Mouse (Mus musculus): ENCODE measurements at regions not wholly inside any gene's neighbourhood (a gene's known extent, or its start where the extent isn't known, plus 50 kb on each side); places are given as distances from the start of the nearest gene placed in this dataset.
A peak's percentile ranks its signal among the peaks of the same experiment; 100 is the strongest.

DNA sequence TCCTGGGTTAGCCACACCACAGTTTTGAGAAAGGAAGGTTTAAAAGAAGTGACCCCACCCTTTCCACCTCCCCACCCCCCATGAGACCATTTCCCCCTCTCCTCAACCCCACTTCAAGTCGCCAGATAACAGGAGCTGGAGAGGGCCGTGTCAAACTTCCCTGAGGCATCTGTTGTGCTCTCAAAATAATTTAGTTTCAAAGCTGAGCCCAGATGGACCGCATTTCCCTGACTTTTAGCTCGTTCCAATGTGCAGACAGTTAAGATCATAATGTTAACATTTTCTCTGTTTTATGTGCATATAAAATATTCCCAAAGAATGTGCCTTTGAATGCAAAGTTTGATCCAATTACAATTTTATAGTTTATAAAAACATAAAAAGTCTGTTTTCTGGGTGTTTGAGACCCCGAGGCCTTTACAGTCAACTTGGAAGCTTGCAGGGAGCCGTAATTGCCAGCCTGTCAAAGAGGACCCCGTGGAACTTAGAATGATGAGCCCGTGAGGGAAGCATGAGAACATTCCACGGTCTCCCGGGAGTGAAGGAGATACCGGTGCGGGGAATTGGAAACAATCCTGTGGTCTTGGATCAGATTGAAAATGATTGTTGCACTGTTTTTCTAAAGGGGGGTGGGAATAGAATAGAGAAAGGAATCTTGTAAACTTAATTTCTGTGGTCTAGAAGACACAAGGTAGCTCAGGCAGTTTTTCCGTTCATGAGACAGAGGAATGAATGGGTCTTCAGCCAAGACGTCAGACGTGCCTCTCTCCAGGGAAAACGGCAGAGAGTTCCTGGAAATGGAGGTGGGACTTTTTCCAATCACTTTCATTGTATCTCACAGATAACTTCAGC lies 903.3 kb downstream of the Mrps31 start:
- no peak overlapping the region for H3K9ac ChIP-seq
- no peaks in the 10 kb centered on the region for H3K36me3 ChIP-seq
- no peak overlapping the region for H3K4me3 ChIP-seq (replicated peaks)
- H3K27me3 ChIP-seq (replicated peaks), result no peaks in the 10 kb centered on the region
- 0 out of 2 replicates have a peak overlapping the region, but pooled peaks have one; percentile 6 for H3K4me2 ChIP-seq (replicated peaks)
- no peaks in the 10 kb centered on the region for H3K9me3 ChIP-seq
- peak overlapping the region; percentile 34 for H3K27ac ChIP-seq
- no peak; the same call in 1 of the 2 replicates for ATAC-seq
- 39% methylated on average over 16 of the region's 16 CpGs for WGBS
- H3K4me1 ChIP-seq (replicated peaks), result 0 out of 2 replicates have a peak, but pooled peaks cover 6% of the 10 kb centered on the region

DNA sequence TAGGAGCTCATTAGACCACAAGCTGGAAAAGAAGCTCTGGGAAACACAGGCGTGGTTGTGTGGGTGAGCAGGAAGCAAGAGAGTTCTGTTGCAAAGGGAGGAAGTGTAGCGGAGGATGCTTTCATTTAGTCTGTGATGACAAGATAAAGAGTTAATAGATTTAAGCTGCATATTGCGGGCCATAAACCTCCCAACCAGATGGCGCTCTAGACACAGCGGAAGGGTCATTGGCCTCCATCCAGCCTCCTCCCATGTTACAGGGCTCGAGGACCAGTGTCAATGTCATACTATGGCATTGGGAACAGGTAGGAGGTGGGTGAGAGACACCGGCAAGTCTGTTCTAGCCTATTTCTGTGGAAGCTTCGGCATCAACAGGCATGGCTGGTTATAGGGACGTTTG lies 908.4 kb downstream of the Mrps31 start:
- Histone ChIP-seq H3K9ac (no peak overlapping the region), H3K4me3 (replicated peaks) (no peak overlapping the region), H3K27me3 (replicated peaks) (no peaks in the 10 kb centered on the region), H3K36me3 (no peaks in the 10 kb centered on the region), H3K4me1 (replicated peaks) (0 out of 2 replicates have a peak, but pooled peaks cover 6% of the 10 kb centered on the region), H3K4me2 (replicated peaks) (no peak overlapping the region), H3K27ac (no peak overlapping the region), H3K9me3 (no peaks in the 10 kb centered on the region)
- 44% methylated on average over 9 of the region's 9 CpGs for WGBS
- no peak for ATAC-seq

DNA sequence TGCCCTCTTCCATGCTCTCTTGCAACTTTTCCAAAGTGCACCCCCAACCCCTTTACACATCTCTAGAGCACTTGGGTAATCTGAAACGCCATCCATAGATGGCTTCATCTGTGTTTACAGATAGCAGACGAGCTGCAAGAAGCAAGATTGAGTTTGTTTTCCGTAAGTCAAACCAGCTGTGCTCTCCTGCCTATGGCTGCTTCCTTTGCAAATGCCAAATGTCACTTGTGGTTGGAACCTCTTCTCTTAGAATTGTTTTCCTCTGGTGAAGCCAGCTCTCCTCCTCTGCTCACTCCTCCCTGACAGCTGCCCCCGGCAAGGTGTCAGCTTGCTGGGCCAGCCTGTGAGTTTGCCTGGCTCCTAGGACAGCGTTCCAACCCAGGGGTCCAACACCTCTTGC lies 910.0 kb downstream of the Mrps31 start:
- ATAC-seq, result peak; percentile 45; the same call in 1 of the 2 replicates
- Histone ChIP-seq H3K9me3 (no peaks in the 10 kb centered on the region), H3K27me3 (replicated peaks) (no peaks in the 10 kb centered on the region), H3K36me3 (no peaks in the 10 kb centered on the region), H3K4me1 (replicated peaks) (no peaks in the 10 kb centered on the region), H3K9ac (no peak overlapping the region), H3K27ac (peak overlapping the region; percentile 38; the same call in 1 of the 2 replicates), H3K4me3 (replicated peaks) (no peak overlapping the region), H3K4me2 (replicated peaks) (no peak overlapping the region)
- 30% methylated on average over 5 of the region's 5 CpGs for WGBS

DNA sequence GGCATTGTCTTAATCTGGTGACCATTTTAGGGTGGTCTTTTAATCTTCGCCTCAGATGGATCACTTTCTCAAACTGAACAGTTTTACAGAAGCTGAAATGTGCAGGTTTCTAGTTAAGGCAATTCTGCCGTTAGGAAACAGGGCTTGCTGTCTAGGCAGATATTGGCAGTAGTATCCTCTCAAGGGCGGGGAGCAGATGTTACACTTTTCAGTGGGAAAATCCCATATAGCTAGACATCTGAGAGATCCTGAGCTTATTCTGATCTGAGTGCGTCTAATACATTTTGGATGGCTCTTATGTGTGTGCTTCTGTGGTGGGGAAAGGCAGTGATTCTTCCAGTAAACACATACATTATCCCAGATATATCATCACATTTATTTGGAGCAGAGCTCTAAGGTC lies 916.1 kb downstream of the Mrps31 start:
- ATAC-seq, result no peak
- no peaks in the 10 kb centered on the region for H3K4me1 ChIP-seq (replicated peaks)
- 78% methylated on average over 4 of the region's 4 CpGs for WGBS
- no peaks in the 10 kb centered on the region for H3K36me3 ChIP-seq
- no peak overlapping the region for H3K4me3 ChIP-seq (replicated peaks)
- no peaks in the 10 kb centered on the region for H3K27me3 ChIP-seq (replicated peaks)
- H3K27ac ChIP-seq, result no peak overlapping the region
- H3K9me3 ChIP-seq, result no peaks in the 10 kb centered on the region
- H3K9ac ChIP-seq, result no peak overlapping the region
- no peak overlapping the region for H3K4me2 ChIP-seq (replicated peaks)

DNA sequence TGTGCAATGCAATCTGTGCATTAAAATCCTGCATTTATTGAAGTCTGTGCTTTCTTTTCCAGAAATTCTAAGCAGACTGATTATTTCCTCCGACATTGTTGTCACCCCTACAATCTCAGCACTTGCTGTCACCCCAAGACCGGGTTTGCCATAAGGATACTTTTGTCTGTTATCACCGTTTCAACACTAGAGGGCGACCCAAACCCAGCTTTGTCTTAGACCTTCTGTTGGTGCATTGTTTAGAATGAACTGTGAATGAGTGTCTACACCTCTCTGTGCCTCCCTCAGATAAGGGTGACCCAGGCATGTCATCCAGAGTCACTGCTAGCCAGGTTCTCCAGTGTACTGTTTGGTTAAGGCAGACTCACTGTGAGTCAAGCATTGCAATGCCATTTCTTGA lies 933.0 kb downstream of the Mrps31 start:
- Histone ChIP-seq H3K4me3 (replicated peaks) (no peak overlapping the region), H3K36me3 (no peaks in the 10 kb centered on the region), H3K4me1 (replicated peaks) (no peaks in the 10 kb centered on the region), H3K4me2 (replicated peaks) (no peak overlapping the region), H3K9ac (no peak overlapping the region), H3K27me3 (replicated peaks) (no peaks in the 10 kb centered on the region), H3K9me3 (no peaks in the 10 kb centered on the region), H3K27ac (no peak overlapping the region)
- ATAC-seq, result no peak
- WGBS, result 35% methylated on average over 4 of the region's 4 CpGs

DNA sequence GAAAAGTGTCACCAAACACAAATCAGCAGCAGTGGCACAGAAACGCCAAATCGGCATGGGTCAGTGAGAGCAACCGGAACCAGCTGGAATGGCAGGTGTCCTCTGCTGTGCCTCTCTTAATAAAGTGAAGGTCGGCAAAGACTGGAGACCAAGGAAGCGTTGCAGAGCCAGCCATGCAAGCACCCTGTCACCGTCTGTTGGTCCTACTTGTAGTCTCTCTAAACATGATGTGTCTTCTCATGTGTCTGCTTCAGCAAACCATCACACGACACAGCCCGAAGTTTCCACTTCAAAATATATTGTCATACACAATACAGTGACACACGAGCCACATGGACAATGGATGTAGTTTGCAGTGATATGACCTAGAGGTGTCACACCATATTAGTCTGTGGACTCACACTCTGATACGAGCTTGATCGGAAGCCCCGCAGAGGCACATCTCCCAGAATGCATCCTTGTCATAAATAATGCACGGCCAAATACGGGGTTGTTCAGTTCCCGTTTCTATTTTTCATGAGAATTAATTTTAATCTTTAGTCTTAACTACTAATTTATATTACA lies 940.3 kb downstream of the Mrps31 start:
- Histone ChIP-seq H3K36me3 (no peaks in the 10 kb centered on the region), H3K4me2 (replicated peaks) (no peak overlapping the region), H3K9me3 (no peaks in the 10 kb centered on the region), H3K27me3 (replicated peaks) (no peaks in the 10 kb centered on the region), H3K4me3 (replicated peaks) (no peak overlapping the region), H3K27ac (no peak overlapping the region), H3K9ac (no peak overlapping the region), H3K4me1 (replicated peaks) (no peaks in the 10 kb centered on the region)
- no peak for ATAC-seq
- 87% methylated on average over 15 of the region's 15 CpGs for WGBS

DNA sequence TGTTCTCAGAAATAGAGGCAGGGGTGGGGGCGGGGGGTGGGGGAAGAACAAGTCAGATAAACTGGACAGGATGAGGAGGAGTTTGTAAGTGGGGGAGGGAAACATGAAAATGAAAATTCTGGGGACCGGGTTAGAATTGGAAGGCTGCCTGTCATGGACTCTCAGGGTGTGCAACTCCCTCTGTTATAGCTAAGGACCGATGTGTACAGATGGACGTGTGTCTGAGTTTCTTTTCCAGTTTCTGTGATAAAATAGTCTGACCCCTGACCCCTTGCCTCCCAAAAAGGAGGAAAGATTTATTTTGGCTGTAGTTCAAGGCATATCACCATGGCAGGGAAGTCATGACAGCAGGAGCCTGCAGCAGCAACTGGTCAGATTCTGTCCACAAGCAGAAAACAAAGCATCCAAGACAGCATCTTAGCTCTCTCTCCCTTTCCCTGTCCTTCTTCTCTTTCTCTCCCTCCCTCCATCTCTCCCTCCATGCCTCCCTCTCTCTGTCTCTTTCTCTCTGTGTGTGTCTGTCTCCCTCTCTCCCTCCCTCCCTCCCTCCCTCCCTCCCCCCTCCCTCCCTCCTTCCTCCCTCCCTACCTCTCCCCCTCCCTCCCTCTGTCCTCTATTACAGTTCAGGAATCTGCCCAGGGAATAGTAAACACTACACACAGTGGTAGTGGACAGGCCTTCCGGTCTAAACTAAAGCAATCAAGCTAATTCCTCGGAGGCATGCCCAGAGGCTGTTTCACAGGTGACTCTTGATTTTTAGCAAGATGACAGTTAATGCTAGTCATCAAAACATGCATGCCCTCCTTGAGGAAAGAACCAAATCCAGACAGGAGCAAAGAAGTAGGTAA lies 941.3 kb downstream of the Mrps31 start:
- no peak overlapping the region for H3K9ac ChIP-seq
- H3K27me3 ChIP-seq (replicated peaks), result no peaks in the 10 kb centered on the region
- H3K27ac ChIP-seq, result no peak overlapping the region
- H3K36me3 ChIP-seq, result no peaks in the 10 kb centered on the region
- 37% methylated on average over 6 of the region's 6 CpGs for WGBS
- no peak overlapping the region for H3K4me2 ChIP-seq (replicated peaks)
- no peak overlapping the region for H3K4me3 ChIP-seq (replicated peaks)
- no peaks in the 10 kb centered on the region for H3K9me3 ChIP-seq
- H3K4me1 ChIP-seq (replicated peaks), result no peaks in the 10 kb centered on the region
- no peak for ATAC-seq

DNA sequence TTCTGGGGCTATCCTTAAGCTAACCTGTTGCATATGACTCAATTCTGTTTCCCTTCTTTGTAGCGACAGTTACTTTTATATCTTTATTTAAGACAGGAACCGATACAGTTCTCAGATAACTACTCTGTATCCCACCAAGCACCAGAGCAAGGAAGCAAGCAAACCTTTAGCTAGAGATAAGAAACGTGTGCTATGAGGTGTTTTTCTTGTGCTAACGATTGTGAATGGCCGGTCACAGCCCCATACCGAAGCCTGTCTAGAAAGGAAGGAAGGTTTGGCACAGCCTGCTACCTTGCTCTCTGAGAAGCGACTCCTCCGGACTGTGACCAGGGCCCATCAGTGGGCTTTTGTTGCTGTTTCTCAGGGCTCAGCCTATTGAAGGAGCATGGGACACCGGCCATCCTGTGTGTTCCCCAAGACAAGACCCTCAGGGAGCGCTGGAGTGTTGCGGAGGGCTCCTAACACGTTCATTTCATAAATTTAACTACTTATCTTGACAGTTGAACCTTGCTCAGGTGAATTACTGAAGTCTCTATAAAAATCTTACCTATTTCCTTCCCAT lies 949.0 kb downstream of the Mrps31 start:
- Histone ChIP-seq H3K27me3 (replicated peaks) (no peaks in the 10 kb centered on the region), H3K4me2 (replicated peaks) (no peak overlapping the region), H3K4me3 (replicated peaks) (no peak overlapping the region), H3K36me3 (no peaks in the 10 kb centered on the region), H3K27ac (no peak overlapping the region), H3K4me1 (replicated peaks) (no peaks in the 10 kb centered on the region), H3K9me3 (no peaks in the 10 kb centered on the region), H3K9ac (no peak overlapping the region)
- ATAC-seq, result no peak
- WGBS, result 65% methylated on average over 12 of the region's 12 CpGs

DNA sequence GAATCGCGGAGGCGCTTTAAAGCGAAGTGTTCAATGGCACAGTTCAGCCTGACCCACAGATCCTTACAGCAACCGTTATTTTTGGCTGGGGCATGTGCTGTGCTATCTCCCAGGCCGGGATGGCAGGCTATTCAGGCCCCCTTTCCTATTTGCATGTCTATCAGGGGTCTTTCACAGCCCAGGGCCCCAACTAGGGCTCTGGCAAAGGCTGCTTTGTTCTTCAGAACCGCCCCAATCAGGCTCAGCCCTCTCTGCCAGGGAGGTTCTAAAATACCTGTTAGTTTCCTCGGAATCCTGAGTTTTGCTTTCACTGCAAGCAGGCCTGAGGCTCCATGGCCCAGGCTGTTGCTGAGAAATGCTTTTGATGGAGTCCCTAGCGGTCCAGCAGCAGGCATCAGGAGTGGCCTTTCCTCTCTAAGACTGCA lies 949.7 kb downstream of the Mrps31 start:
- H3K27ac ChIP-seq, result no peak overlapping the region
- H3K9me3 ChIP-seq, result no peaks in the 10 kb centered on the region
- H3K27me3 ChIP-seq (replicated peaks), result no peaks in the 10 kb centered on the region
- no peaks in the 10 kb centered on the region for H3K36me3 ChIP-seq
- ATAC-seq, result no peak
- no peaks in the 10 kb centered on the region for H3K4me1 ChIP-seq (replicated peaks)
- no peak overlapping the region for H3K9ac ChIP-seq
- WGBS, result 45% methylated on average over 9 of the region's 9 CpGs
- no peak overlapping the region for H3K4me3 ChIP-seq (replicated peaks)
- no peak overlapping the region for H3K4me2 ChIP-seq (replicated peaks)

All from intestine, embryonic 15.5 days (tissue).